Mouse (Mus musculus) spleen, postnatal 4 days (tissue): Measurements from ENCODE around the gene Gm43720.
A peak's percentile ranks its signal among the peaks of the same experiment; 100 is the strongest.

ENCODE experiments used
- DNase-seq, 2 experiments: peaks; one replicate each; pipeline ENCODE4 v3.0.0; 2022; ENCODE audit warnings: low spot score in 2 of 2

Gm43720 gene

DNA sequence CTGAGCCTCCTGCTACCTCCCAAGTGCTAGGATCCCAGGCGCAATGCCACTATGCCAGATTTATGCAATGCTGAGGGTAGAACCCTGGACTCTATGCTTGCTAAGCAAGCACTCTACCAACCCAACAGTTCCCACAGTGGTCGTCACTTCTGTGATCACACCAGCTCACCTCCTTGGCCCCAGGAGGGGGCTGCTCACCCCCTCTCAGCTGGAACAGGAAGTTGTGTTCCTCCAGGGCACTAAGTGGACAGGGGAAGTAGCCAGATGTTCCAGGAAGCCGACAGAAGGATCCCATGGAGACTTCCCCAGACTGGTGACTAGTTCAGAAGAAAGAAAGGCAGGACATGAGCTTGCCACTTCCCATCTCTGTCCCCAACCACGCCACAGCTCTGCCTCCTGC is 17.8 kb downstream of the Gm43720 start:
- peak in 1 of 2 experiments; percentile 65 for DNase-seq

DNA sequence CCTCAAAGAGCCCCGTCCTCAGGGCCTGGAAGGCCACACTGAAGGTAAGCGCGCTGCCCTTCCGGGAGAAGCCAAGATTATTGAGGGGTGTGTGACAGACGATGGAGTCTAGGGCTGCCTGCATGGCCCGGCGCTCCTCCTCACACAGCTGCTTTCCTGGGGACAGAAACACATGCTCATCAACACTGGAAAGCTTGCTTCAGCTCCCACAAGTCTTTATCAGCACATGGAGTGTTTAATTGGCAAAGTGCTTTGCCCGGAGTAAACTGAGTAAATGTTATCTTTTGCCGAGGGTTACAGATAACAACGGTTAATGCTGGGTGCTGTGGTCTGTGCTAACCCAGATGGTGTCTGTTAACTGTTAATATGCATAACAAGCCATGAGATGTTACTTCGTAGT is 18.9 kb downstream of the Gm43720 start:
- peak in 1 of 2 experiments; percentile 62 for DNase-seq

GRCm38 (mm10) chr5:138260051-138260450 is 19.7 kb downstream of the Gm43720 start:
- DNase-seq = peak in 1 of 2 experiments; percentile 67

DNA sequence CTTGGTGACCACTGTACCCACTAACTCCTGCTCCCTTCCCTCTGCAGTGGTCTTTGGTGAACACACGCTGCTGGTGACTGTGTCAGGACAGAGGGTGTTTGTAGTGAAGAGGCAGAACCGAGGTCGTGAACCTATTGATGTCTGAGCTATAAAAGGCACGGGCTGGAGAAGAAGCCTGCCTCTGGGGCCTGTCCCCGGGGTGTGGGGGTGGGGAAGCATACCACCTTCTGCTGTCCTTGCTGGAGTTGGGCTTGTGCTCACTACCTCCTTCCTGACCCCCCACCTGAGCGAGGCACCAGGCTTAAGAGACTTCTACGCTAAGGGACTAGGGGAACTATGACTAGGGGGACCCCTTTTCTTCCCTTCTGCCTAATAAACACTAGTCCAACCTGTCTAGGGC is 20.8 kb downstream of the Gm43720 start:
- DNase-seq = peak in 1 of 2 experiments; percentile 59

DNA sequence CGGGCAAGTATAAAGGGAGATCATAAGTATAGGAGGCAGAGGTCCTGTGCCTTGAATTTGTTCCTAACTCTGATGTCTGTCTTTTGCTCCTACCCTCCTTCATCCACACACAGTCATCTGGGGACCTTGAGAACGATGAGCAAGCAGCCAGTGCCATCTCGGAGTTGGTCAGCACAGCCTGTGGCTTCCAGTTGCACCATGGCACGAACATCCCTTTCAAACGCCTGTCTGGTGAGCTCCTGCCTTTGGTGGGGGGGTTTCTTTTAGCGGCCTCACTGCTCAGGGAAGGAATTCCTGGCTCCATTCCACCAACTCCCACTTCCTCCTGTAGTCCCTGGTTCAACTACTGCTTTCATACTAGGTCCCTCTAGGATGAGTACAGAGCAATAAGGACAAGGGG is 21.2 kb downstream of the Gm43720 start:
- peak in 1 of 2 experiments; percentile 62 for DNase-seq

DNA sequence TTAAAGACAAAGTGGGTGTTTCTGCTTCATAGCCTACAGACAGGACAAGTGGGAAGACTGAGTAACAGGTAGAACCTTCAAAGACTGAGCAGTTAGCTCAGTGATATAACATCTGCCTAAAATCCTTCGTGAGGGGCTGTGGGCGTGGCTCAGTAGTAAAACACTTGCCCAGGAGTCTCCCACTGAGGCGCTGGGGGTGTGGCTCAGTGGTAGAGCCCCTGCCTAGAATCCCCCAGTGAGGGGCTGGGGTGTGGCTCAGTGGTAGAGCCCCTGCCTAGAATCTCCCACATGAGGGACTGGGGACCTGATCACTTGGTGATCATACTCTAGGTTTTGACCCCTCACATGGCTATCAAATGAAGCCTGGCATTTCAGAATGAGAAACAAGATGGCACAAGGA is 21.7 kb downstream of the Gm43720 start:
- peak in 1 of 2 experiments; percentile 54 for DNase-seq

GRCm38 (mm10) chr5:138257585-138257978 is 22.2 kb downstream of the Gm43720 start:
- no peak for DNase-seq

GRCm38 (mm10) chr5:138256966-138257584 is 22.7 kb downstream of the Gm43720 start:
- peak; percentile 61 to 71 for DNase-seq

GRCm38 (mm10) chr5:138256094-138256467 is 23.7 kb downstream of the Gm43720 start:
- DNase-seq = no peak

DNA sequence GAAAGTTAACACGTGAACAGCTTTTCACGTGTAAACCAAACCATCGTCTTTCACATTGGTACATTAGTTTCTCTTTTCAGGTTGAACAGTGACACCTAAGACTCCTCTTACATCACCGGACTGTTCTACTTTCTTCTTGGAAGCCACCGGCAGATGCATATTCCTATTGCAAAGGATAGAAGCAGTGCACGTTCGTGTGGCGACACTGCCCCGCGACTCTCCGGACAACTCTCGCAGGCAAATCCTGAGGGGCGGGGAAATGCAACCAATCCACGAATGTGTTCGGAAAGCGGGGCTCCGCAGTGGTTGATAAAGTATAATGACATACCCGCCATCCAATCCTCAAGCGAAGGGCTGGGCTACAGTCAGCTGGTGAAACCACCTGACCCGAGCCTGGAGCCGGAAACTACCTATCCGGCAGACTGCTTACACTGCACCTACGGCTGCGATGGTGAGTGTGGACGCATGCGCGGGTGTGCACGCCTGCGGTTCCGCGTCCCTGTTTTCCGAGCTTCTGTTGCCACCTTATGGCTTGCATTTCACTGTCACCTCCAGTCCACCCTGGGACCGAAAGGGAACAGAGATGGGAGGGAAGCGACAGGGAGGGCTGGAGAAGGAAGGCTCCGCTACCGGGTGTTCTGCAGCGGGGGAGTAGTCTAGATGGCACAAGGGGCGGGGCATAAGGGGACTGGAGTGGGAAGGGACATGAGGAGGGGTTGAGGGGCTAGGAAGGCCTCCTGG is 24.2 kb downstream of the Gm43720 start, which contains the start of gene Lamtor4:
Lamtor4 (plus strand) TSS at position 130 of the 741 bp plus-strand sequence.
- peak; percentile 91 to 93 for DNase-seq

DNA sequence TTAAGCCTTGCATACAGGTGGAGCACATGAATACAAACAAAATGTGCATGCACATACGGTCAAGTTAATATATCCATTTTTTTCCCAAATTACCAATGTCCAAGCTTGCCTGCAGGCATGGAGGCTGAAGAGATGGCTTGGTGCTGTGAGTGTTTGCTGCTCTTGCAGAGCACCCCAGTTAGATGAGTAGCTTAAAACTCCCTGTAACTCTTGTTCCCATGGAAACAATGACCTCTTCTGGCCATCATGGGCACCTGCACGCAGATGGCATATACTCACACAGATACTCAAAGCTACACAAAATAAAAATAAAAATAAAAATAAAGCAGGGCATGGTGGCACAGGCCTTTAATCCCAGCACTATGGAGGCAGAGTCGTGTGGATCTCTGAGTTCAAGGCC is 26.7 kb downstream of the Gm43720 start:
- DNase-seq = no peak

GRCm38 (mm10) chr5:138251144-138251543 is 28.6 kb downstream of the Gm43720 start:
- peak in 1 of 2 experiments; percentile 62 for DNase-seq

GRCm38 (mm10) chr5:138241511-138241910 is 38.2 kb downstream of the Gm43720 start:
- DNase-seq = no peak

- no peak for DNase-seq
Measured at GRCm38 (mm10) chr5:138234224-138234623, 45.5 kb downstream of the Gm43720 start.

DNA sequence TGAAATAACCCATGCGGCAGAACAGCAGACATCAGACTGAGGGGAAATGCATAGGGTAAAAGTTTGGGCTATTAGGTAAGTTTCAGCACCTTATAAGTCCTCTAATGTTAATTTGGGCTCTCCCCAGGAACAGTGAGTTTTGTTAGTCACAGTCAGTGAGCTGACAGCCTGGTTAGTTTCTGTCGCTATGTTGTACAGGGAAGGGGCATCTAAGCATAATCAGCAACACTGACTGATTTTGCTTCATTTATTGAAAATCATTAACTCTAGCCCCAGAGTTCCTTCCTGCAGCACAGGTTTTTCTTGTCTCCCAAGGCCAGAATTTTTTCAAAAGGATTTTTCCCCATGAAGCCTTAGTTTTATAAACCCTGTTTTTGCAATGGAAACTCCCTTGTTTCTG is 46.0 kb downstream of the Gm43720 start:
- DNase-seq = no peak

DNA sequence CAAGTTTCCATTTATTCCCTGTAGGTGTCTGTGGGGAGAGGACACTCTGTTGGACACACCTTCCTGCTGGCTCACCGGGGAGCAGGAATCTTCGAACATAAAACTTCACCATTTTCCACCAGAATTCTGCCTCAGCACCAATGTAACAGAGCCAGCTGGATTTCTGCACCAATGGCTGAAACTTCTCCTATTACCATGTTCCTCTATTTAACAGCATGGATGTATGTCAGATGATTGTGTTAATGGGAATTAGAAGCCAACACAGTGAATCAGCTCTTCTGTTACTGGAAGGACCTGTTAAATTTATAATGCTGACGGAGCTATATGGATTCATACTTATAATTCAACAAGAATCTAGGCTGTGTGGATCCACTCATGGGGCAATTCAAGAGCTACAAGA is 50.2 kb downstream of the Gm43720 start:
- no peak for DNase-seq

GRCm38 (mm10) chr5:138228026-138228425 is 51.7 kb downstream of the Gm43720 start:
- peak; percentile 41 to 80 for DNase-seq

DNA sequence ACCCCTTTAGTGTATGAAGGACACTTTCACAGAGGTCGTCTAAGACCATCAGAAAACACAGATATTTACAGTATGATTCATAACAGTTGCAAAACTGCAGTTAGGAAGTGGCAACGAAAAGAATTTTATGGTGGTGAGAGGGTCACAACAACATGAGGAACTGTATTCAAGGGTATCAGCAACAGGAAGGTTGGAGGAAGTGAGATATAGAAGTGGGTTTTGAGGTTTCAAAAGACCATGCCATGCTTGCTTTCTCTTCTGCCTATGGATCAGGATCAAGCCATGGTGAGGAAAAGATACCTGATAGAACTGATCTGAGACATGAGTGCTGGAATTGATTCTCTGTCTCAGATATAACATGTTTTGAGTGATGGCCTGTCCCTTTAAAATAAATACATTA is 52.4 kb downstream of the Gm43720 start:
- no peak for DNase-seq

- DNase-seq = no peak
Measured at GRCm38 (mm10) chr5:138226491-138226890, 53.3 kb downstream of the Gm43720 start.

GRCm38 (mm10) chr5:138225700-138226099 is 54.1 kb downstream of the Gm43720 start, which contains the start of gene Nxpe5:
Gene Nxpe5 (plus strand): TSS chr5:138225898.
- no peak for DNase-seq

- DNase-seq = no peak
Measured at GRCm38 (mm10) chr5:138223287-138223686, 56.5 kb downstream of the Gm43720 start.

- peak; percentile 80 to 95 for DNase-seq
Measured at GRCm38 (mm10) chr5:138222111-138222510, 57.6 kb downstream of the Gm43720 start.

DNA sequence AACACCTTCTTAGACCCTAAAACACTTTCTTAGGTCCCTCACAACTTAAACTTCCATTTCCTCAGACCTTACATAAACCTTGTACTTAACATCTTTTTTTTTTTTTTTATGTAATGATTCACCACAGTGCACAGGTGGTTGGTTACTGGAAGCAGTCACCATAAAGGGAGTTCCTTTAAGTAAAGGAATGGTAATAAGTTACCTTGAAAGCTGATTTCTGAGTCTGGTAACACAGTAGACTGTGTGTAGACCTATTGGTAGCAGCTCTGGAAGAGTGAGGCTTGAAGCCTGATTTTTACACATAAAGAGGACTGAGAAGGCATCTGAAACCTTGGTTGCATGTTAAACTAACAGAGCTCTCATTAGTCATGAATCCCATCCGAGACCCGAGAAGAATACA is 59.9 kb downstream of the Gm43720 start:
- no peak for DNase-seq
